Mouse (Mus musculus) liver, embryonic 11.5 days (tissue): ENCODE data around the gene Atf7. TPM values are rescaled to one million over a fixed set of nuclear protein-coding genes. Genes with fewer than 3 reads are reported as not detected.

Experiments used
- ATAC-seq: fragments of 200-750 bp; cut with Nextera tagmentation; replicated peaks from 2 replicates; pipeline ENCODE4 v1.8.0; 2017; ENCODE audit warnings: moderate number of reproducible peaks, mild to moderate bottlenecking, moderate TSS enrichment, moderate library complexity; ENCODE audit not compliant: low FRiP score
- DNase-seq: peaks from one replicate; pipeline ENCODE4 v3.0.0-alpha.2; 2017; ENCODE audit warnings: low spot score
- H3K27ac ChIP-seq: fragments of 300-500 bp; sonication (generic); 2 replicates; pipeline ENCODE4 v1.5.1; 2014; ENCODE audit warnings: mild to moderate bottlenecking, low read depth, low read length, control low read depth
- H3K27me3 ChIP-seq: fragments of 300-500 bp; sonication (generic); replicated peaks from 2 replicates; pipeline ENCODE4 v1.6.1; 2014; ENCODE audit warnings: low read length, mixed read lengths; ENCODE audit not compliant: control insufficient read depth, insufficient read depth
- H3K36me3 ChIP-seq: fragments of 300-500 bp; sonication (generic); 2 replicates; pipeline ENCODE4 v1.6.1; 2014; ENCODE audit warnings: mild to moderate bottlenecking, low read length, moderate library complexity, mixed read lengths; ENCODE audit not compliant: control insufficient read depth, insufficient read depth
- H3K4me1 ChIP-seq: fragments of 300-500 bp; sonication (generic); replicated peaks from 2 replicates; pipeline ENCODE4 v1.6.1; 2014; ENCODE audit warnings: low read length, mixed read lengths; ENCODE audit not compliant: control insufficient read depth, insufficient read depth
- H3K4me2 ChIP-seq: fragments of 300-500 bp; sonication (generic); 2 replicates; pipeline ENCODE4 v1.6.1; 2014; ENCODE audit warnings: mild to moderate bottlenecking, control low read depth, moderate library complexity
- H3K4me3 ChIP-seq: fragments of 300-500 bp; sonication (generic); 2 replicates; pipeline ENCODE4 v1.5.1; 2014; ENCODE audit warnings: low read depth, low read length, control low read depth
- H3K9ac ChIP-seq: fragments of 300-500 bp; sonication (generic); 2 replicates; pipeline ENCODE4 v1.6.1; 2014; ENCODE audit warnings: low read depth, low read length, control low read depth
- H3K9me3 ChIP-seq: fragments of 300-500 bp; sonication (generic); 2 replicates; pipeline ENCODE4 v1.6.1; 2016; ENCODE audit warnings: low read length, inconsistent platforms, mixed read lengths; ENCODE audit not compliant: control insufficient read depth
- WGBS: fragments of 180-500 bp; shearing (Covaris S2); extraction: QIAGEN DNeasy Blood & Tissue Kit; methylation state at CpG from one replicate; pipeline ENCODE4 v1.1.7; 2014; 5-methylcytosine and 5-hydroxymethylcytosine counted together
- polyA plus RNA-seq: library from polyadenylated mRNA; unstranded; fragments of >200 nt; fragmentation: Nextera tagmentation; extraction: Ambion mirVana; gene quantifications from 2 replicates; pipeline ENCODE4 v1.2.1, GENCODE M21; 2014

The Atf7 gene
- polyA plus RNA-seq, 1 experiment from 2014 or later = 17.1 TPM

DNA sequence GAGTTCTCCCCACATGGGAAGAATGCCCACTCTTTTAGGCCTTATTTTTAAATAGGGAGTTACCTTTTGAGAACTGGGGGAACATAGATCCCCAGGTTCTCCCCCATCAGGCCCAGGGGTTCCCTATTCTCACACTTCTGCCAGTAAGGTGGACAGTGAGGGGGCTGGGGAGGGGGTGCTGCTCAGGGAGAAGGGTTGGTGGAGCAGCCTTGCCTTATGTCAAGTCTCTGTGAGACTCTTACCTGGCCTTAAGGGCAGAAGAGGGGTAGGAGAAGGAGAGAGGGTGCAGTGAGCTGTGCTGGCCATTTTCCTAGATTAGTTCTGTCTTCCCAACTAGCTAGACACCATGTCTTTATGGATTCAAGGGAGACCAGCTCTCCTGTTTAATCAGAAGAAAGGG, 112.8 kb downstream of the Atf7 start:
- ATAC-seq (no peak), DNase-seq (no peak)
- Histone ChIP-seq H3K27ac (no peak overlapping the region), H3K9me3 (no peaks in the 10 kb centered on the region), H3K9ac (no peak overlapping the region), H3K4me1 (peaks cover 23% of the 10 kb centered on the region), H3K4me2 (no peak overlapping the region; the same call in 1 of the 2 replicates), H3K27me3 (no peaks in the 10 kb centered on the region), H3K36me3 (no peaks in the 10 kb centered on the region), H3K4me3 (no peak overlapping the region)

DNA sequence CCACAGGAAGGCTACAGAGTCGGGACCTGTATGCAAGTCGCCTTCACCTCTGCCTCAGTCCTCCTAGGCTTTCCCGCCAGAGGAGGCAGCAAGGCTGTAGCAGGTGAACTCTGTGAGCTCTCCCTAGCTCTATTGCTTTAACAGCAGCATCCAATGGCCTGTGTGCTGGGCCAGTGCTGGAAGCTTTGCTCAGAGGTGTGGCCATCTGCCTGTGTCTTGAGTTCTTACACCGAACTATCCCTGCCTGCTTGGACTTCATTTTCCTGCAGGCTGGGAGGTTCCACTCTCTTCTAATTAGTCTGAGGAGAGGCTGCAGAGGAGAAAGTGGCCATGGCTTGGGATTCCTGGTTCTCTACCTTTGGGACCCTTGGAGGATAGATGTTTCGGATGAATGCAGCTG, 113.3 kb downstream of the Atf7 start:
- no peaks in the 10 kb centered on the region for H3K36me3 ChIP-seq
- H3K4me2 ChIP-seq = peak overlapping the region; percentile 89
- no peak for ATAC-seq
- H3K4me1 ChIP-seq = peaks cover 23% of the 10 kb centered on the region
- no peak for DNase-seq
- no peak overlapping the region for H3K9ac ChIP-seq
- H3K4me3 ChIP-seq = no peak overlapping the region
- H3K27me3 ChIP-seq = no peaks in the 10 kb centered on the region
- 48% methylated on average over 5 of the region's 5 CpGs for WGBS
- H3K27ac ChIP-seq = 0 out of 2 replicates have a peak overlapping the region, but pooled peaks have one; percentile 30
- H3K9me3 ChIP-seq = no peaks in the 10 kb centered on the region

DNA sequence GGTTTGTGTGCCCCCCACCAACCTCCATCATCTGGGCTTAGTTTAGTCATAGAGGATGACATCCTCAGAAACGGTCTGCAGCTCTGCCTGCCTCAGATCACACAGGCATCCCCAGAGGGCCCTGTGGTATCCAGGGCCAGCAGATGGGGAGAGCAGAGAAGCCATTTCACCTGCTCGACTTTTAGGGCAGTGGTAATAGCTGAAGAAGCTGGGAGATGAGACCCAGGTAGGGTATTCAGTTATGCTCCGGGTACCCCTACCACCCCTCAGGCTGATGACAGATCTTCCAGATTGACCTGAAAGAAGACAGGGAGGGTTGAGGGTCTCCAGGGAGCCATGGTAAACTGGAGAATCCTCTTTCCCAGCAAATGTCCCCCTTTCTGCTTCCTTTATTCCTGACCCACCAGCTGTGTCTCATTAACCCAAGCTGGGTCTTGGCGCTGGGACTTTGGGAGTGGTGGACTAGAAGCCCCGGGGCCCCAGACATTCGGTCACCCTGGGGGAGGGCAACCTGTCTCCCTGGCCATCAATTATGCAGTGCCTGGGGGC, 113.9 kb downstream of the Atf7 start:
- Histone ChIP-seq H3K4me1 (peaks cover 22% of the 10 kb centered on the region), H3K27me3 (no peaks in the 10 kb centered on the region), H3K9me3 (no peaks in the 10 kb centered on the region), H3K4me2 (peak overlapping the region; percentile 89), H3K4me3 (peak overlapping the region; percentile 60; the same call in 1 of the 2 replicates), H3K9ac (no peak overlapping the region), H3K36me3 (no peaks in the 10 kb centered on the region), H3K27ac (no peak overlapping the region; the same call in 1 of the 2 replicates)
- 26% methylated on average over 6 of the region's 6 CpGs for WGBS
- ATAC-seq (no peak), DNase-seq (no peak)

DNA sequence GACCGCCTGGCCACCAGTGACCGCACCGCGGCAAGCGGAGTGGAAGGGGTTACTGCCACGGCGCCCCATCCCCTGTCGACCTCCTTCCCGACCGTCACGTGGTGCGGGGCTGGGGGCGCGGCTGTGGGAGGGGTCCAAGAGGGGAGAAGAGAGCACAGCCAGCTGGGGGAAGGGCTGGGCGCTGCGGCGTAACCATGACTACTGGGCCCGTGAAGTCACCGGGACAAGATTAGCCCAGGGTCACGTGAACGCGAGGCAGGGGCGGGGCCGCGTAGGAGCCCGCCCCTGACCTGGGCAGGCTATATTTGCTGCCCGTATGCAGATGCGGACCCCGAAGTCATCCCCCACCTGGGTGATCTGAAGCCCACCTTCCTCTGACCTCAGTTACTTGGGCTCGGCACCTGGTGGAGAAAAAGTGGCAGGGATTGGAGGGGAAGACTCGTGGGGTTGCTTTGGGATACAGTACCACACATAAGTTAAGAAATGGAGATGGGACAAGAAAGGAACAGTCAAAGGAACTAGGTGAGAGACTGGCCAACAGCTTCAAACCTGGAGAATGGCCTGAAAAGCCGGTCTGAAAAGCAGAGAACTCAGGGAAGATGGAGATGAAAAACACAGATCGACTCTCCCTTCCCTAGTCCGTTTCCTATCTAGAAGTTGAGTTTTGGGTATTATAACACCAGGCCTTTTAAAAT, 114.5 kb downstream of the Atf7 start:
- peak; percentile 95 for ATAC-seq
- peak overlapping the region; percentile 47 for H3K9ac ChIP-seq
- no peaks in the 10 kb centered on the region for H3K27me3 ChIP-seq
- peak; percentile 91 for DNase-seq
- no peaks in the 10 kb centered on the region for H3K9me3 ChIP-seq
- 3% methylated on average over 34 of the region's 34 CpGs for WGBS
- peaks cover 15% of the 10 kb centered on the region for H3K4me1 ChIP-seq
- peak overlapping the region; percentile 89 for H3K4me2 ChIP-seq
- H3K27ac ChIP-seq = peak overlapping the region; percentile 58
- H3K4me3 ChIP-seq = peak overlapping the region; percentile 60
- no peaks in the 10 kb centered on the region for H3K36me3 ChIP-seq

DNA sequence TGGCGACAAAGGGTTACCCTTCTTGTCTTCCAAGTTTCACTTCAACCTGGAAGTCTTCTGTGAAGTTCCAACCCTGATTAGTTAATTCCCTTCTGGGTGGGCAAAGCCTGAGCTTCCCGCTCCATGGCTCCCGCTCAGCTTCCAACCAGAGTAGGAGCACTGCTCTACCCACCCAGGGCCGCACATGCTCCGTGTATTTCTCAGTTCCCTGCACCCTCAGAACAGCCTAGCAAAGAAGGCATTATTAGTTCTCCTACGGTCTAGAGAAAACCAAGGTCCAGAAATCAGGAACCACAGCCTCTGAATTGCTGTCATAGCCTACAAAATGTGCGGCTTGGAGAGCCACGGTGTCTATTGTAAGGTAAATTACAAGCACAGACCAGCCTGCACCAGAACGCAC, 115.2 kb downstream of the Atf7 start:
- H3K9ac ChIP-seq = peak overlapping the region; percentile 47
- H3K27me3 ChIP-seq = no peaks in the 10 kb centered on the region
- H3K27ac ChIP-seq = peak overlapping the region; percentile 58
- H3K4me1 ChIP-seq = peaks cover 13% of the 10 kb centered on the region
- 10% methylated on average over 9 of the region's 9 CpGs for WGBS
- H3K4me3 ChIP-seq = peak overlapping the region; percentile 60
- no peaks in the 10 kb centered on the region for H3K9me3 ChIP-seq
- ATAC-seq = no peak; the same call in none of the 2 replicates
- no peaks in the 10 kb centered on the region for H3K36me3 ChIP-seq
- no peak for DNase-seq
- peak overlapping the region; percentile 89 for H3K4me2 ChIP-seq

DNA sequence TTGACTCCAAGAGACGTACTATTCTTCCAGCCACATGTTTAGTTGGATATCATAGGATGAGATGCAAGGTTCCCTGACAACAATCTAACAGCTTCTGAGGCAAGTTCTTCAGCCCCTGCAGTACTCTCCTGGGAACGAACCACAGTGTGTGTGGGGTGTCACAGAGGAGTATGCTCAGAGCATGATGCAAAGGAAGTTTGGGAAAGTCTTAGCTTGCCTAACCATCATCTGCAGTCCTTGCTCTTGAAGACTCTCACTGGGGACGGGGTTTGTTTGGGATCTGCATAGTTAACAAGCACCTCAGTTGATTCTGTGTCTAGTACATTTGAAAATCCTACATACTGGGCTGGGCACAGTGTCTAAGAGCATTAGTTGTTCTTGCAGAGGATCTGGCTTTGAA, 116.9 kb downstream of the Atf7 start:
- WGBS = 77% methylated on average over 3 of the region's 3 CpGs
- no peaks in the 10 kb centered on the region for H3K9me3 ChIP-seq

DNA sequence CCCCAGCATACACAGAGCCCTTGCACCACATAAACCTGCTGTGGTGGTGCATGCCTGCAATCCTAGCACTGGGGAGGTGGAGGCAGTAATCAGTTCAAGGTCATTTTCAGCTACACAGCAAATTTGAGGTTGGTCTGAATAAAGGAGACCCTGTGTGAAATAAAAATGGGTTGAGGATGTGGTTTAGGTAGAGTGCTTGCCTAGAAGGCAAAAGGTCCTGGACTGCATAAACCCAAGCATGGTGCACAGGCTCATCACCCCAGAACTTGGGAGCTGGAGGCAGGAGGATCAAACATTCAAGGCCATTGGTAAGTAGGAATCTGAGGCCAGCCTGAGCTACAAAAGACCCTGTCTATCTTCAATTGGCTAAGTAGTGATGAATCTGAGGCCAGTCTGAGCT, 117.7 kb downstream of the Atf7 start:
- ATAC-seq = no peak
- Histone ChIP-seq H3K9ac (no peak overlapping the region), H3K27ac (no peak overlapping the region), H3K27me3 (no peaks in the 10 kb centered on the region), H3K4me3 (no peak overlapping the region), H3K4me1 (peaks cover 13% of the 10 kb centered on the region), H3K36me3 (peaks cover 11% of the 10 kb centered on the region), H3K4me2 (no peak overlapping the region), H3K9me3 (no peaks in the 10 kb centered on the region)
- DNase-seq = no peak

More for the DNA sequence above, 116.9 kb downstream of the Atf7 start:
- Histone ChIP-seq H3K4me1 (peaks cover 13% of the 10 kb centered on the region), H3K4me3 (no peak overlapping the region), H3K27ac (no peak overlapping the region), H3K36me3 (0 out of 2 replicates have a peak, but pooled peaks cover 7% of the 10 kb centered on the region), H3K4me2 (no peak overlapping the region), H3K27me3 (no peaks in the 10 kb centered on the region), H3K9ac (no peak overlapping the region)
- DNase-seq (no peak), ATAC-seq (no peak)

DNA sequence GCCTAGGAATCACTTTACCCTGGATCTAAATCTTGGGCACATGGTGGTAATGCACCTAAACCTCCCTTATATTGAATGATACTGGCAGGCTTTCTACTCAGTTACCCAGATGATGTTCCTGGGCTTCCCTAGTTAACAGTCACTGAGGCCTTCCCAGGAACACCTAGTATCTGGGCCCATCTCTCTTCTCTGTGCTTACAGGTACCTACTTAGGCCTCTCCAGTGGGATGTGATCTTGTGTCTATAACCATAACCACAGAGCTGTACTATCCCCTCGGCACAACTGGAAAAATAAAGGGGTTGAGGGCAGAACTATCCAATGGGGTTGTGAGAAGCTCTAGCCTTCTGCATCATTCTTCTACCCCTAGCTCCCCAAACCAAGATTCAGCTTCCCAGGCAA, 118.4 kb downstream of the Atf7 start:
- H3K4me1 ChIP-seq = peaks cover 11% of the 10 kb centered on the region
- H3K4me3 ChIP-seq = no peak overlapping the region
- no peak for DNase-seq
- H3K9ac ChIP-seq = no peak overlapping the region
- no peak overlapping the region for H3K4me2 ChIP-seq
- peaks cover 17% of the 10 kb centered on the region for H3K36me3 ChIP-seq
- WGBS = 79% methylated on average over 1 of the region's 1 CpGs
- ATAC-seq = no peak
- H3K27me3 ChIP-seq = no peaks in the 10 kb centered on the region
- H3K9me3 ChIP-seq = no peaks in the 10 kb centered on the region
- H3K27ac ChIP-seq = no peak overlapping the region

DNA sequence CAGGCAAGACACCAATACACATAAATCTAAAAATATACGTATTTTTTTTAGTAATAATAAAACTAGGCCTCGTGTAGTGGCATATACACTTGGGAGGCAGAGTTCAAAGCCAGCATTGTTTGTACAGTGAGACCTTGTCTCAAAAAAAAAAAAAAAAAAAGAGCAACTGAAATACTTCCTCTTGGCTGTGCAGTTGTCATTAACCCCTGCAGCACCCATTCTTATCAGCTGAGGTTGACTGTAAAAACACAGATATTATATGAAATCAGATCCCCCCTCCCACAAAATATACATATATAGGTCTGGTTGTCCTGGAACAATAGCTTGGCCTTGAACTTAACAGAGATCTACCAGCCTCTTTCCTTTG, 118.8 kb downstream of the Atf7 start:
- peaks cover 7% of the 10 kb centered on the region for H3K4me1 ChIP-seq
- H3K27ac ChIP-seq = no peak overlapping the region
- no peaks in the 10 kb centered on the region for H3K9me3 ChIP-seq
- ATAC-seq (no peak), DNase-seq (no peak)
- peaks cover 21% of the 10 kb centered on the region for H3K36me3 ChIP-seq
- no peaks in the 10 kb centered on the region for H3K27me3 ChIP-seq
- no peak overlapping the region for H3K4me3 ChIP-seq
- 55% methylated on average over 2 of the region's 2 CpGs for WGBS
- no peak overlapping the region for H3K4me2 ChIP-seq
- no peak overlapping the region for H3K9ac ChIP-seq
